ENCODE assay signal across 24 mouse cellular contexts in genomic region chr7:56801841-56802240, GRCm38 (mm10).
DNase-seq lines count a peak whose midpoint lies in the region; ATAC-seq and TF ChIP-seq lines count a peak whose summit lies in the region.
"Had no signal": no experiment of that assay in that cellular context is flagged by ENCODE, and none has a peak within 500 bp of the region (broad histone marks: within the 10 kb centered on the region; RNA-seq: fewer than 3 reads in every experiment).

No protein-coding gene starts in this region.

- H3K4me3 ChIP-seq in layer of hippocampus, adult 2 months = no peak overlapping the region
- H3K4me3 ChIP-seq in kidney, embryonic 14.5 days (ENCODE audit: low read length) = no peak overlapping the region
- H3K4me3 ChIP-seq: forebrain, embryonic 10.5 days; heart, adult 2 months; heart, embryonic 10.5 days; heart, embryonic 13.5 days had no signal

- DNase-seq in frontal cortex, adult 2 months (ENCODE audit: extremely low spot score in 1 of 2, low spot score in 1 of 2) = no peak
- DNase-seq in layer of hippocampus, adult 2 months (ENCODE audit: low spot score in 2 of 2) = peak; percentile 34
- peak; percentile 18 for DNase-seq in layer of hippocampus, adult 9-11 months
- no peak for DNase-seq in Muller cell, postnatal 12 days (ENCODE audit: inconsistent ontology term)
- DNase-seq: adrenal gland, adult 2 months; adrenal gland, postnatal 14 days; cerebellum, adult 18-20 months; cerebellum, adult 9-10 months; cerebellum, postnatal 14 days; forebrain, postnatal 0 days; gastrocnemius, postnatal 10 days; gastrocnemius, postnatal 36 days; heart, adult 2 months; heart, postnatal 14 days; heart, postnatal 4 days had no signal

- H3K9me3 ChIP-seq in kidney, embryonic 14.5 days (ENCODE audit: control insufficient read depth, low read length) = no peaks in the 10 kb centered on the region
- H3K9me3 ChIP-seq: forebrain, embryonic 10.5 days; heart, embryonic 10.5 days; heart, embryonic 13.5 days had no signal

- WGBS in kidney, embryonic 14.5 days = 92% methylated on average over 1 of the region's 1 CpGs

- no peak overlapping the region for H3K9ac ChIP-seq in kidney, embryonic 14.5 days (ENCODE audit: low read depth, low read length)
- H3K9ac ChIP-seq: forebrain, postnatal 0 days; heart, embryonic 13.5 days; hindbrain, embryonic 14.5 days had no signal

- H3K27ac ChIP-seq in layer of hippocampus, adult 2 months = no peak overlapping the region
- no peak overlapping the region for H3K27ac ChIP-seq in kidney, embryonic 14.5 days (ENCODE audit: low read depth, low read length)
- H3K27ac ChIP-seq: forebrain, embryonic 10.5 days; heart, adult 2 months; heart, embryonic 10.5 days; heart, embryonic 13.5 days; hindbrain, embryonic 14.5 days; hindbrain, postnatal 0 days had no signal

- peak; percentile 34; the same call in 1 of the 2 replicates for ATAC-seq in frontal cortex, adult (ENCODE audit: low TSS enrichment)
- ATAC-seq in kidney, embryonic 14.5 days (ENCODE audit: low FRiP score, low TSS enrichment) = no peak
- ATAC-seq: forebrain, embryonic 14.5 days; forebrain, postnatal 0 days; hindbrain, postnatal 0 days; inflammation-experienced regulatory T-cells, adult 6 months had no signal

- H3K27me3 ChIP-seq in kidney, embryonic 14.5 days (ENCODE audit: control insufficient read depth, insufficient read depth, low read length) = no peaks in the 10 kb centered on the region
- H3K27me3 ChIP-seq: heart, embryonic 13.5 days had no signal

- TF ChIP-seq CTCF in layer of hippocampus, adult 2 months (conservative IDR thresholded peaks at IDR 0.05) = no peak

- no peaks in the 10 kb centered on the region for H3K36me3 ChIP-seq in kidney, embryonic 14.5 days (ENCODE audit: control insufficient read depth, insufficient read depth, low read length)
- H3K36me3 ChIP-seq: forebrain, embryonic 10.5 days; heart, embryonic 10.5 days; heart, embryonic 13.5 days had no signal

- H3K4me1 ChIP-seq in kidney, embryonic 14.5 days (ENCODE audit: control insufficient read depth, insufficient read depth, low read length) = no peaks in the 10 kb centered on the region
- H3K4me1 ChIP-seq: forebrain, embryonic 10.5 days; heart, embryonic 10.5 days; heart, embryonic 13.5 days had no signal

- H3K4me2 ChIP-seq in kidney, embryonic 14.5 days (replicated peaks; ENCODE audit: low read depth, low read length) = no peak overlapping the region
- H3K4me2 ChIP-seq: heart, embryonic 13.5 days; hindbrain, embryonic 14.5 days had no signal

Comparison
In these comparisons a context has a peak if more than half of its experiments do, and no peak if none do; other contexts are left out.
1. DNase-seq: peak in layer of hippocampus, adult 2 months (2 of 2) and layer of hippocampus, adult 9-11 months (single experiment); none in frontal cortex, adult 2 months (0 of 2) and Muller cell, postnatal 12 days (single experiment).